Mouse (Mus musculus): ENCODE data around the gene Ccer1. TPM values are rescaled to one million over a fixed set of nuclear protein-coding genes. Genes with fewer than 3 reads are reported as not detected.

Gene Ccer1
- total RNA-seq, 2 experiments from 2014 or later = not detected

Other genes with a start within 250 kb of the Ccer1 start
- gene Dcn, start 213.4 kb upstream of the Ccer1 start, total RNA-seq (2021) = 100 to 1,000 TPM; 346 to 364 TPM
- gene Lum, start 127.9 kb upstream of the Ccer1 start, total RNA-seq (2021) = 10 to 100 TPM; 38.5 to 53.8 TPM
- not detected for gene Kera, start 86.2 kb upstream of the Ccer1 start, total RNA-seq (2021)
- gene Epyc, start 49.0 kb upstream of the Ccer1 start, total RNA-seq (2021) = under 1 TPM; 0.26 to 0.35 TPM
- not detected for gene C030005K15Rik, start 33.7 kb downstream of the Ccer1 start, total RNA-seq (2021)